Mouse (Mus musculus) forebrain, embryonic 12.5 days (tissue): Measurements from ENCODE around the gene Col6a1. TPM values are rescaled to one million over a fixed set of nuclear protein-coding genes. Genes with fewer than 3 reads are reported as not detected.

Experiments used
- ATAC-seq: fragments of 200-750 bp; cut with Nextera tagmentation; 2 replicates; pipeline ENCODE4 v1.8.0; 2017; ENCODE audit warnings: moderate TSS enrichment; ENCODE audit not compliant: low FRiP score
- H3K27ac ChIP-seq: fragments of 300-500 bp; sonication (generic); 2 replicates; pipeline ENCODE4 v1.5.1; 2016; ENCODE audit warnings: mild to moderate bottlenecking
- H3K27me3 ChIP-seq: fragments of 300-500 bp; sonication (generic); 2 replicates; pipeline ENCODE4 v1.6.1; 2016; ENCODE audit warnings: mild to moderate bottlenecking
- H3K36me3 ChIP-seq: fragments of 300-500 bp; sonication (generic); replicated peaks from 2 replicates; pipeline ENCODE4 v1.6.1; 2016; ENCODE audit warnings: mild to moderate bottlenecking
- H3K4me1 ChIP-seq: fragments of 300-500 bp; sonication (generic); 2 replicates; pipeline ENCODE4 v1.6.1; 2016
- H3K4me2 ChIP-seq: fragments of 300-500 bp; sonication (generic); 2 replicates; pipeline ENCODE4 v1.6.1; 2016; ENCODE audit warnings: mild to moderate bottlenecking, moderate library complexity
- H3K4me3 ChIP-seq: fragments of 300-500 bp; sonication (generic); replicated peaks from 2 replicates; pipeline ENCODE4 v1.5.1; 2016; ENCODE audit warnings: mild to moderate bottlenecking
- H3K9ac ChIP-seq: fragments of 300-500 bp; sonication (generic); 2 replicates; pipeline ENCODE4 v1.6.1; 2016; ENCODE audit warnings: mild to moderate bottlenecking
- H3K9me3 ChIP-seq: fragments of 300-500 bp; sonication (generic); 2 replicates; pipeline ENCODE4 v1.6.1; 2016
- WGBS: fragments of 180-500 bp; shearing (Covaris S2); methylation state at CpG from one replicate; pipeline ENCODE4 v1.1.7; 2016; 5-methylcytosine and 5-hydroxymethylcytosine counted together
- polyA plus RNA-seq: library from polyadenylated mRNA; unstranded; fragments of >200 nt; fragmentation: Nextera tagmentation; extraction: Ambion mirVana; gene quantifications from 2 replicates; pipeline ENCODE4 v1.2.1, GENCODE M21; 2016

Gene Col6a1
- polyA plus RNA-seq, 1 experiment from 2014 or later = 14.7 TPM

DNA sequence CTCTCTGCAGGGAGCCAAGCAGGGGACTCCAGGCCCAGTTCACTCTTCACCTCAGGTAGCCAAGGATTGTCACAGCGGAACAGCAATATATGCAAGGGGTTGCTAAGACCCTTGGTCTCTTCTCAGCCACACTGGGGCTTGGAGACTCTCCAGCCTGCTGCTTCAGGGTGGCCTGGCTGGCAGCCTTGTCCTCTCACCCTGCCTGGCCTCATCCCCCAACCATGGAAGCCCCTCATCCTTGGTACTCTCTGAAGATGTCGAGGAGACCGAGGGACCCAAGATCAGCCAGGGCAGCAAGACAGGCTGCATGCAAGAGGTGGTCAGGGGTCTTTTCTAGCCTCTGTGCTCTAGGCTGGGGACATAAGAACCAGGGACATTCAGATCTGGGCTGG lies 7.7 kb upstream of the Col6a1 start:
- no peak for ATAC-seq
- H3K4me3 ChIP-seq = no peak overlapping the region
- WGBS = 45% methylated on average over 3 of the region's 3 CpGs

GRCm38 (mm10) chr10:76732881-76733676 lies 7.1 kb upstream of the Col6a1 start:
- no peak overlapping the region for H3K9ac ChIP-seq
- H3K4me2 ChIP-seq = peak overlapping the region; percentile 32
- WGBS = 13% methylated on average over 17 of the region's 17 CpGs
- peaks cover 12% of the 10 kb centered on the region for H3K4me1 ChIP-seq
- no peaks in the 10 kb centered on the region for H3K9me3 ChIP-seq
- no peaks in the 10 kb centered on the region for H3K36me3 ChIP-seq
- peak; percentile 33; the same call in 1 of the 2 replicates for ATAC-seq
- H3K4me3 ChIP-seq = no peak overlapping the region
- H3K27ac ChIP-seq = no peak overlapping the region
- 0 out of 2 replicates have a peak, but pooled peaks cover 5% of the 10 kb centered on the region for H3K27me3 ChIP-seq

More for the DNA sequence above, 7.7 kb upstream of the Col6a1 start:
- Histone ChIP-seq H3K36me3 (no peaks in the 10 kb centered on the region), H3K4me2 (peak overlapping the region; percentile 32), H3K27ac (no peak overlapping the region), H3K9ac (no peak overlapping the region), H3K27me3 (0 out of 2 replicates have a peak, but pooled peaks cover 5% of the 10 kb centered on the region), H3K4me1 (peaks cover 12% of the 10 kb centered on the region), H3K9me3 (no peaks in the 10 kb centered on the region)

DNA sequence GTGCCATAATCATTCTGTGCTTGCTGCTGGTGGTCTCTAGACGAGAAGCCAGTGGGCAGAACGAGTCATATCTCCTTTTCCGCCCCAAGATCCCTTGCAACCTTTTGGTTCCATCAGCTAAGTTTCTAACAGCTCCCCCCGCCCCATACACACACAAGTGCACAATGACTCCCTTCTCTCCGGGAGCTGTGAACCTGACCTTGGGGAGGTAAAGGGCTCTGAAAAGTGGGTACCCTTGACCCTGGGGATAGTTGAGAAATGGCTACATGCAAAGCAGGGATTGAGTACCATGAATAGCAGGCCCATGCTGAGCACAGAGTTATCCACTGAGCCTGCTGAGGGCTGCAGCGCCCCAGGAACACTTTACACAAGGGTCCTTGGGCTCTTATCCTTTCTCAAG lies 6.4 kb upstream of the Col6a1 start:
- Histone ChIP-seq H3K4me3 (no peak overlapping the region), H3K36me3 (no peaks in the 10 kb centered on the region), H3K4me1 (peaks cover 12% of the 10 kb centered on the region), H3K4me2 (no peak overlapping the region), H3K27ac (peak overlapping the region; percentile 25; the same call in 1 of the 2 replicates), H3K27me3 (0 out of 2 replicates have a peak, but pooled peaks cover 5% of the 10 kb centered on the region), H3K9me3 (no peaks in the 10 kb centered on the region), H3K9ac (no peak overlapping the region)
- 69% methylated on average over 6 of the region's 6 CpGs for WGBS
- ATAC-seq = no peak

DNA sequence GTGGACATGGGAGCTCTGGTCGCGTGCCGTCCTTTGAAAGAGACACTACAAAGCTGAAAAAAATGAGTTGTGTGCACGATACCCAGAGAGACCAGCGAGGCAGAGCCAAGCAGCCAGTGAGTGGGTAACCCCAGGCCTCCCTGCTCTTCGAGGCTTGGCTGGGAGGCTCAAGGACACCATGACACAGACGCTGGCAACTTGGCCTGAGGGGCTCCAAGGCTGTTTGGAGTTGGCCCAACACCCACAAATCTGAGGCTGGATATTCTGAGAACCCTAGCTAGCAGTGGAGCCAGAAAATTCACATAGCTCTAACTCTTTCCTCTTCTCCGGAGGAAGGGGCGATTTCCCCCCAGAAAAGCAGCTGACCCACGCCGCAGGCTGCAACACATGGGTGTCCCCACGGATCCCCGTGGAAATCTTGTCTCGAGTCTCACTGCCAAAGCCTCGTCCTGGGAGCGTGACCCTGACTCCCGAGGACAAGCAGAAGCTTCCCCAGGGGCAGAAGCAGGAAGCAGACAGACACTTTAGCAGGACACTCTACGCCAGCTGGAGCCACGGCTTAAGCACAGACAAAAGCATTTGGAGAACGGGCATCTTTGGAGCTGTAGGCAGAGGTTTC lies 5.8 kb upstream of the Col6a1 start:
- peaks cover 12% of the 10 kb centered on the region for H3K4me1 ChIP-seq
- no peak overlapping the region for H3K9ac ChIP-seq
- WGBS = 77% methylated on average over 20 of the region's 20 CpGs
- H3K9me3 ChIP-seq = no peaks in the 10 kb centered on the region
- no peak overlapping the region for H3K4me3 ChIP-seq
- H3K4me2 ChIP-seq = no peak overlapping the region
- H3K27me3 ChIP-seq = 0 out of 2 replicates have a peak, but pooled peaks cover 5% of the 10 kb centered on the region
- no peak overlapping the region for H3K27ac ChIP-seq
- H3K36me3 ChIP-seq = no peaks in the 10 kb centered on the region
- no peak for ATAC-seq

- 0 out of 2 replicates have a peak, but pooled peaks cover 5% of the 10 kb centered on the region for H3K27me3 ChIP-seq
- no peak overlapping the region for H3K4me3 ChIP-seq
- no peak overlapping the region for H3K9ac ChIP-seq
- no peak overlapping the region for H3K4me2 ChIP-seq
- no peak for ATAC-seq
- no peaks in the 10 kb centered on the region for H3K36me3 ChIP-seq
- H3K4me1 ChIP-seq = peaks cover 12% of the 10 kb centered on the region
- H3K27ac ChIP-seq = no peak overlapping the region
- 83% methylated on average over 19 of the region's 19 CpGs for whole genome bisulfite sequencing
- H3K9me3 ChIP-seq = no peaks in the 10 kb centered on the region
Observed at GRCm38 (mm10) chr10:76729631-76730620, 4.0 kb upstream of the Col6a1 start.

DNA sequence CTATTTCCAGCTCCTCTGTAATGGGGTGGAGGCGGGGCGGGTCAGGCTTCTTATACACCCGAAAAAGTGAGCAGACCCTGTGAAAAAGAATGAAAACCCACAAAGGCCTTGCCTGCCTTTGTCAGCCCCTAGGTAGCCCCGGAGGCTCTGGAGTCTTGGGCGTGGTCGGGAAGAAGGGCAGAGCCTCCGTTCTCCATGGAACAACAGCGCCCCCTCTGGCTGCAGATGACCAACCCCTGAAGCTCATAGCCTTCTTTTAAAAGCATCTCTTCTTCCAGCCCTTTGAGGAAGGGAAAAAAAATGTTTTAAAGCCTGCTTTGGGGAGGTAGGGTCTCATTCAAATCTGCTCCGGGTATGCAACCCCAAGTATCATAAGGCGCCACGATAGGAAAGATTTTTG lies 2.4 kb upstream of the Col6a1 start:
- Histone ChIP-seq H3K9ac (no peak overlapping the region), H3K4me3 (no peak overlapping the region)
- WGBS = 14% methylated on average over 11 of the region's 11 CpGs

DNA sequence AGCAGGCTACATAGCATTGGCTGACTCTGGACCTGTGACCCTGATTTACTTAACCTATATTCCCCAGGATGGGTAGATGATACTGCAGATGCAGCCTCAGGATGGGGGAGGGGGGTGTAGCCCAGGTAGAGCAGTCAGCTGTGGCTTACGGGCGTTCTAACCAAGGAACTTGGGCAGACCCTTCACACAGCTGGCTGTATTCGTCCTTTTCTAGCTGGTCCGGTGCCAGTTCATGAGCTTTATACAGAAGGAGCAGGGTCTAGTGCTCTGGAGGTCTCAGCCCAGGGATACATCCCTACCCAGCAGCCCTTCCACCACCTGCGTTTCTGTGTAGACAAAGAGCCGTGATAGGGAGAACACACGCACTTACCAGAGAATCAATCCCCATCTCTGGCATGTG lies 1.3 kb upstream of the Col6a1 start:
- WGBS = 96% methylated on average over 7 of the region's 7 CpGs
- Histone ChIP-seq H3K27ac (no peak overlapping the region), H3K4me1 (no peaks in the 10 kb centered on the region; the same call in 1 of the 2 replicates), H3K4me2 (no peak overlapping the region), H3K9me3 (no peaks in the 10 kb centered on the region), H3K4me3 (no peak overlapping the region), H3K36me3 (no peaks in the 10 kb centered on the region), H3K9ac (no peak overlapping the region), H3K27me3 (0 out of 2 replicates have a peak, but pooled peaks cover 2% of the 10 kb centered on the region)
- ATAC-seq = no peak

More for the DNA sequence above, 2.4 kb upstream of the Col6a1 start:
- ATAC-seq = no peak
- H3K9me3 ChIP-seq = no peaks in the 10 kb centered on the region
- no peaks in the 10 kb centered on the region for H3K36me3 ChIP-seq
- peaks cover 7% of the 10 kb centered on the region for H3K4me1 ChIP-seq
- peak overlapping the region; percentile 2; the same call in 1 of the 2 replicates for H3K4me2 ChIP-seq
- H3K27me3 ChIP-seq = 0 out of 2 replicates have a peak, but pooled peaks cover 5% of the 10 kb centered on the region
- H3K27ac ChIP-seq = no peak overlapping the region

GRCm38 (mm10) chr10:76726866-76727265 lies 898 bp upstream of the Col6a1 start:
- 91% methylated on average over 4 of the region's 4 CpGs for WGBS
- no peak for ATAC-seq

GRCm38 (mm10) chr10:76725097-76725496 lies 871 bp downstream of the Col6a1 start:
- Histone ChIP-seq H3K9me3 (no peaks in the 10 kb centered on the region), H3K4me2 (no peak overlapping the region), H3K27me3 (no peaks in the 10 kb centered on the region), H3K9ac (no peak overlapping the region), H3K27ac (no peak overlapping the region), H3K36me3 (no peaks in the 10 kb centered on the region), H3K4me1 (no peaks in the 10 kb centered on the region; the same call in 1 of the 2 replicates), H3K4me3 (no peak overlapping the region)
- WGBS = 84% methylated on average over 2 of the region's 2 CpGs
- ATAC-seq = no peak

More at GRCm38 (mm10) chr10:76726866-76727265, 898 bp upstream of the Col6a1 start:
- Histone ChIP-seq H3K9ac (no peak overlapping the region), H3K4me3 (no peak overlapping the region), H3K4me1 (no peaks in the 10 kb centered on the region; the same call in 1 of the 2 replicates), H3K27ac (no peak overlapping the region), H3K9me3 (no peaks in the 10 kb centered on the region), H3K36me3 (no peaks in the 10 kb centered on the region), H3K27me3 (no peaks in the 10 kb centered on the region), H3K4me2 (no peak overlapping the region)

DNA sequence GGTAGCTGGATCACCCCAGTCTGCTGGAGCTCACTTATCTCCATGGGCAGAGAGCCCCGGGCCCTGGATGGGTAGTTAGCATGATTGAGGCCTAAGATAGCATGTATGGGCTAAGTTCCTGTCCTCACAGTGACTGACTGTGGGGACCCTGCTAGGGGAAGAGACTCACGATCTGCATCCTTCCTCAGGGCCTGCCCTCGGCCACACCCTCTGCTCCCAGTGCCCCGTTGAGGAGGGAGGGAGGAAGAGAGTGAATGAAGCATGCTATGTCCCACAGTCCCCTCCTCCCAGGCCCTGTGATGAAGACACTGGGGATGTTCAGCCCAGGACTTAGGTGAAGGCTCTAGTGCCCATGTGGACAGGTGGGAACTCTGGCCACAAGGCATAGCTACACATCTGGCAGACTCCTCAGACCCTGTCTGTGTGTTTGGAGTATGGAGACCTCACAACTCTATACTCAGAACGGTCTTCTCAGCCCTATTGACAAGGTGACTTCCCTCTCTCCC lies 1.7 kb downstream of the Col6a1 start:
- H3K9ac ChIP-seq = no peak overlapping the region
- no peaks in the 10 kb centered on the region for H3K27me3 ChIP-seq
- no peak overlapping the region for H3K4me3 ChIP-seq
- H3K4me2 ChIP-seq = no peak overlapping the region
- no peaks in the 10 kb centered on the region for H3K36me3 ChIP-seq
- no peak for ATAC-seq
- 64% methylated on average over 5 of the region's 5 CpGs for WGBS
- H3K27ac ChIP-seq = no peak overlapping the region
- no peaks in the 10 kb centered on the region; the same call in 1 of the 2 replicates for H3K4me1 ChIP-seq
- H3K9me3 ChIP-seq = no peaks in the 10 kb centered on the region

- Histone ChIP-seq H3K36me3 (no peaks in the 10 kb centered on the region), H3K4me1 (no peaks in the 10 kb centered on the region), H3K4me2 (no peak overlapping the region), H3K9ac (no peak overlapping the region), H3K27me3 (no peaks in the 10 kb centered on the region), H3K27ac (no peak overlapping the region), H3K4me3 (no peak overlapping the region), H3K9me3 (no peaks in the 10 kb centered on the region)
- 89% methylated on average over 18 of the region's 18 CpGs for WGBS
- no peak for ATAC-seq
Observed at GRCm38 (mm10) chr10:76722751-76723450, 3.1 kb downstream of the Col6a1 start.
